ENCODE assay signal across 8 mouse cellular contexts in genomic region chr14:57827284-57827683, GRCm38 (mm10). TPM values are rescaled to one million over a fixed set of nuclear protein-coding genes. Genes with fewer than 3 reads are reported as not detected.
DNase-seq lines count a peak whose midpoint lies in the region; ATAC-seq and TF ChIP-seq lines count a peak whose summit lies in the region.

No protein-coding gene starts in this region.

- no peak for TF ChIP-seq POLR2A in heart, adult 2 months (IDR thresholded peaks at IDR 0.05; ENCODE audit: insufficient read depth, low read depth, low read length)

- intact Hi-C loops in heart, adult 2 months (cut with DNase I): loop anchor here (2.0 to 10.0 kb wide), 5 partner anchors 28 to 452 kb away; partner anchors contain the start of gene Sap18

- no peaks in the 10 kb centered on the region for H3K9me3 ChIP-seq in liver, embryonic 11.5 days (ENCODE audit: control insufficient read depth, low read length)
- H3K9me3 ChIP-seq in embryonic facial prominence, embryonic 11.5 days (replicated peaks; ENCODE audit: control insufficient read depth, low read length): no peaks in the 10 kb centered on the region
- H3K9me3 ChIP-seq in limb, embryonic 10.5 days (replicated peaks): no peaks in the 10 kb centered on the region

- H3K9ac ChIP-seq in liver, embryonic 11.5 days (ENCODE audit: low read depth, low read length): peak overlapping the region; percentile 96
- no peak overlapping the region for H3K9ac ChIP-seq in embryonic facial prominence, embryonic 11.5 days (replicated peaks; ENCODE audit: low read length)
- no peak overlapping the region for H3K9ac ChIP-seq in heart, adult 2 months (ENCODE audit: low read depth, low read length)

- 0 out of 2 replicates have a peak, but pooled peaks cover 2% of the 10 kb centered on the region for H3K36me3 ChIP-seq in liver, embryonic 11.5 days (ENCODE audit: control insufficient read depth, insufficient read depth, low read length)
- no peaks in the 10 kb centered on the region for H3K36me3 ChIP-seq in embryonic facial prominence, embryonic 11.5 days (replicated peaks; ENCODE audit: control insufficient read depth, insufficient read depth, low read depth, low read length)
- H3K36me3 ChIP-seq in limb, embryonic 10.5 days: peaks cover 32% of the 10 kb centered on the region
- peaks cover 5% of the 10 kb centered on the region; the same call in 1 of the 2 replicates for H3K36me3 ChIP-seq in heart, adult 2 months (ENCODE audit: control insufficient read depth, insufficient read depth, low read length)

- H3K4me3 ChIP-seq in liver, embryonic 11.5 days (ENCODE audit: low read depth, low read length): peak overlapping the region; percentile 87
- no peak overlapping the region; the same call in 1 of the 2 replicates for H3K4me3 ChIP-seq in embryonic facial prominence, embryonic 11.5 days (ENCODE audit: low read depth, low read length)
- H3K4me3 ChIP-seq in limb, embryonic 10.5 days: peak overlapping the region; percentile 84
- H3K4me3 ChIP-seq in heart, adult 2 months: no peak overlapping the region

- 52% methylated on average over 1 of the region's 1 CpGs for WGBS in liver, embryonic 11.5 days
- 72% methylated on average over 1 of the region's 1 CpGs for WGBS in embryonic facial prominence, embryonic 11.5 days
- 84% methylated on average over 1 of the region's 1 CpGs for WGBS in limb, embryonic 10.5 days
- WGBS in heart, adult 2 months: 58% methylated on average over 1 of the region's 1 CpGs

- H3K27me3 ChIP-seq in liver, embryonic 11.5 days (replicated peaks; ENCODE audit: control insufficient read depth, insufficient read depth, low read length): no peaks in the 10 kb centered on the region
- no peaks in the 10 kb centered on the region for H3K27me3 ChIP-seq in embryonic facial prominence, embryonic 11.5 days (ENCODE audit: control insufficient read depth, insufficient read depth, low read length)
- H3K27me3 ChIP-seq in limb, embryonic 10.5 days (ENCODE audit: low read depth, poor library complexity, severe bottlenecking): no peaks in the 10 kb centered on the region
- no peaks in the 10 kb centered on the region for H3K27me3 ChIP-seq in heart, adult 2 months (ENCODE audit: control insufficient read depth, insufficient read depth, low read length)

- no peaks in the 10 kb centered on the region for H3K79me2 ChIP-seq in heart, adult 2 months (replicated peaks; ENCODE audit: control insufficient read depth, insufficient read depth, low read length)

- no peak for DNase-seq in liver, embryonic 11.5 days (ENCODE audit: low spot score)
- no peak for DNase-seq in liver
- DNase-seq in embryonic facial prominence, embryonic 11.5 days (ENCODE audit: low spot score): no peak
- no peak for DNase-seq in limb, embryonic 10.5 days (ENCODE audit: low spot score)
- DNase-seq in retina, embryonic 14.5 days (ENCODE audit: low spot score): peak; percentile 8
- DNase-seq in ovary, adult 18-20 months (ENCODE audit: low spot score): no peak
- DNase-seq in right cerebral cortex, postnatal 25 days: no peak
- no peak for DNase-seq in heart, adult 2 months

- H3K4me2 ChIP-seq in liver, embryonic 11.5 days: peak overlapping the region; percentile 73
- peak overlapping the region; percentile 56 for H3K4me2 ChIP-seq in embryonic facial prominence, embryonic 11.5 days (ENCODE audit: low read depth, low read length)

- H3K27ac ChIP-seq in liver, embryonic 11.5 days (ENCODE audit: low read depth, low read length): no peak overlapping the region
- H3K27ac ChIP-seq in embryonic facial prominence, embryonic 11.5 days (replicated peaks; ENCODE audit: low read depth, low read length): no peak overlapping the region
- H3K27ac ChIP-seq in limb, embryonic 10.5 days: 0 out of 2 replicates have a peak overlapping the region, but pooled peaks have one; percentile 97
- H3K27ac ChIP-seq in heart, adult 2 months: no peak overlapping the region; the same call in 1 of the 2 replicates

- ATAC-seq in liver, embryonic 11.5 days (replicated peaks; ENCODE audit: low FRiP score): no peak
- no peak for ATAC-seq in embryonic facial prominence, embryonic 11.5 days (replicated peaks; ENCODE audit: insufficient number of reproducible peaks, low FRiP score, low TSS enrichment, low read depth)

- no peak for TF ChIP-seq EP300 in heart, adult 2 months (IDR thresholded peaks at IDR 0.05; ENCODE audit: insufficient read depth, low read depth, low read length)

- peaks cover 7% of the 10 kb centered on the region; the same call in 1 of the 2 replicates for H3K4me1 ChIP-seq in liver, embryonic 11.5 days (replicated peaks; ENCODE audit: control insufficient read depth, insufficient read depth, low read length)
- H3K4me1 ChIP-seq in embryonic facial prominence, embryonic 11.5 days (ENCODE audit: control insufficient read depth, insufficient read depth, low read length): no peaks in the 10 kb centered on the region
- peaks cover 22% of the 10 kb centered on the region for H3K4me1 ChIP-seq in limb, embryonic 10.5 days
- H3K4me1 ChIP-seq in heart, adult 2 months (ENCODE audit: control insufficient read depth, insufficient read depth, low read length): peaks cover 2% of the 10 kb centered on the region; the same call in 1 of the 2 replicates

- no peak for TF ChIP-seq CTCF in heart, adult 2 months (IDR thresholded peaks at IDR 0.05)

RNA-seq across cellular contexts. Expression of gene Mrpl57, which starts 1.2 kb away (rescaled TPM):
- 262 and 264 TPM in 2 replicates for polyA plus RNA-seq in liver, embryonic 11.5 days (2014; fragmentation: Nextera tagmentation; extraction: Ambion mirVana)
- polyA plus RNA-seq in embryonic facial prominence, embryonic 11.5 days (2014; fragmentation: Nextera tagmentation; extraction: Ambion mirVana): 118 and 126 TPM in 2 replicates
- polyA plus RNA-seq in limb, embryonic 10.5 days (2016; fragmentation: Nextera tagmentation; extraction: Ambion mirVana): 143 and 157 TPM in 2 replicates
- 10 to 100 TPM; 57.1 to 72.2 TPM for total RNA-seq in heart, adult 2 months (2021)
- 42.0 and 45.2 TPM in 2 replicates for polyA plus RNA-seq in heart, adult 2 months (2012; rRNA removed)

RNA-seq across cellular contexts. Expression of gene Ska3, which starts 1.3 kb away (rescaled TPM):
- 42.7 and 43.7 TPM in 2 replicates for polyA plus RNA-seq in liver, embryonic 11.5 days (2014; fragmentation: Nextera tagmentation; extraction: Ambion mirVana)
- 49.7 and 53.6 TPM in 2 replicates for polyA plus RNA-seq in embryonic facial prominence, embryonic 11.5 days (2014; fragmentation: Nextera tagmentation; extraction: Ambion mirVana)
- 65.9 and 66.4 TPM in 2 replicates for polyA plus RNA-seq in limb, embryonic 10.5 days (2016; fragmentation: Nextera tagmentation; extraction: Ambion mirVana)
- total RNA-seq in heart, adult 2 months (2021): under 1 TPM; 0.16 to 0.52 TPM
- 0.23 TPM in 1 of 2 replicates, not detected in the other for polyA plus RNA-seq in heart, adult 2 months (2012; rRNA removed)

RNA-seq across cellular contexts. Expression of gene Sap18, which starts 29.3 kb away (rescaled TPM):
- 27.6 and 33.7 TPM in 2 replicates for polyA plus RNA-seq in liver, embryonic 11.5 days (2014; fragmentation: Nextera tagmentation; extraction: Ambion mirVana)
- polyA plus RNA-seq in embryonic facial prominence, embryonic 11.5 days (2014; fragmentation: Nextera tagmentation; extraction: Ambion mirVana): 23.3 and 32.7 TPM in 2 replicates
- 25.2 and 34.5 TPM in 2 replicates for polyA plus RNA-seq in limb, embryonic 10.5 days (2016; fragmentation: Nextera tagmentation; extraction: Ambion mirVana)
- 10 to 100 TPM; 74.8 to 80.2 TPM for total RNA-seq in heart, adult 2 months (2021)
- polyA plus RNA-seq in heart, adult 2 months (2012; rRNA removed): 4.0 and 5.6 TPM in 2 replicates

Comparison
In these comparisons a context has a peak if more than half of its experiments do, and no peak if none do; other contexts are left out.
1. H3K4me3 ChIP-seq: peak in liver, embryonic 11.5 days (single experiment) and limb, embryonic 10.5 days (single experiment); none in embryonic facial prominence, embryonic 11.5 days (single experiment) and heart, adult 2 months (single experiment).
2. RNA of gene Ska3, which starts 1.3 kb away (polyA plus RNA-seq): 65.9 to 66.4 TPM in limb, embryonic 10.5 days, 49.7 to 53.6 TPM in embryonic facial prominence, embryonic 11.5 days and 42.7 to 43.7 TPM in liver, embryonic 11.5 days; 0.23 TPM in heart, adult 2 months; every median in the first group is over 10 times any median in the second.